Mouse (Mus musculus) heart, postnatal 36 days (tissue): ENCODE measurements around the gene Atg10. TPM values are rescaled to one million over a fixed set of nuclear protein-coding genes. Genes with fewer than 3 reads are reported as not detected.
A peak's percentile ranks its signal among the peaks of the same experiment; 100 is the strongest.

Experiments
- DNase-seq, 2 experiments: peaks; one replicate each; pipeline ENCODE4 v3.0.0; 2021 to 2022
- intact Hi-C: fragments of 180-260 bp; cut with DNase I; formaldehyde crosslinking; loops from one replicate; pipeline ENCODE4 v1.15.1; 2025
- total RNA-seq, 2 experiments: library from RNA; stranded (reverse); gene quantifications; 2 replicates each; pipeline ENCODE4 v1.2.3; 2021

Atg10 gene
- total RNA-seq, 2 experiments from 2014 or later = 26.6 to 31.4 TPM

DNA sequence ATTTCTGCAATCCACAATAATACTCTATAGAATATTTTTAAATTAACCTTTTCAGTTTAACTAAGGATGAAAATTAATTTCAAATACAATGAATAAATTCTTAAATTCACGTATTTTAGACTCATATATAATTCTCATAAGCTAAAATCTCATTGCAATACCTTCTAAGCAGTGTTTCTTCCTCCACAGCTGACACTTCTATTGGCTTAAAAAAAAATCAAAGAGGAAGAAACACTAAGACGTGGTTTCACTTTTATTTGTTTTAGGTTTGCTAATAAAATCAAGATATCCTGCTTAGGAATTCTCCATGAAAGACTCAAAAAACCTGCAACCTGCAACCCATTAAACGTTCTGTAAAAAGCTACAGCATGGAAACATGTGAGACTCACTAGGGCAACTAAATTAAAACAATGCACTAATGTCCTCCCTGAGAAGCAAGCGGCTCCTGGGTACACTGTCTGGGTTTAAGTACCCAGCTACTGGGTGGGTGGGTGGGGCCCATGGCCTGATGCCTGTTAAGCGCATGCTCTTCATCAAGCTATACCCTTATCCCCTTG lies 90.4 kb downstream of the Atg10 start:
- no peak for DNase-seq
- intact Hi-C loops = no loop called here

DNA sequence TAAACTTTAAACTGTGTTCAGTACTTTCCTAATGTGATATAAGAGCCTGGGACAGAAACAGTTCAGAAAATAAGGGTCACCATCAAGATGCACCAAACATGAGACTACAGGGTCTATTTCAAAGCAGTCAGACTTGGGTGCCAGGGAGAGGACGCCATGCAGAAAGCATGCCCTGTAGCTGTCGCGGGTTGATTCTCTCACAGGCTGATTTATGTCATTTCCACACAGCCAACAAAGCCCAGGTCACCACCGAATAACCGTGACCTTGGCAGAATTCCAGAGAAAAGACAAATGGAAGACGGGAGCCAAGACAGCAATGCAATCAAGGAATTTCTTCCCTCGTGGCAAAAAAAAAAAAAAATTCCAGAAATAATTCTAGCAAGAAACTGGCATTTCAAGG lies 94.7 kb downstream of the Atg10 start:
- DNase-seq = no peak
- intact Hi-C loops = no loop called here

DNA sequence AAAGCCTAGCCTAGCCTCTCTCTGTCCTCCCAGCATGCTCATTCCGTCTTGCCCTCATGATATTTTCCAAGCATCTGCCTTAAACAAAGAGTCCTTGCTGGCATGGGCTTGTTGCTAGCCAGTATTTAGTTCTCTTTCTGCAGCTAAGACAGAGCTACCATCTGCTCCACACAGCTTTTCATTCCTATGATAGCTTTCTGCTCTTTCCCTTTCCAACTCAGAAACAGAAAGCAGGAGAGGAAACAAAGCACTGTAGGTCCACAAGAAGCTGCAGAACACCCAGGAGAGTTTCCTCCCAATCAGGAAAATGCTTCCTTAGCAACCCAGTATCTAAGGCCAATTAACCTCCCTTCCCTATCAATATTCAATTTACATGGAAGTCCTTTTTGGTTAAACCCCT lies 95.2 kb downstream of the Atg10 start:
- intact Hi-C loops = no loop called here

DNA sequence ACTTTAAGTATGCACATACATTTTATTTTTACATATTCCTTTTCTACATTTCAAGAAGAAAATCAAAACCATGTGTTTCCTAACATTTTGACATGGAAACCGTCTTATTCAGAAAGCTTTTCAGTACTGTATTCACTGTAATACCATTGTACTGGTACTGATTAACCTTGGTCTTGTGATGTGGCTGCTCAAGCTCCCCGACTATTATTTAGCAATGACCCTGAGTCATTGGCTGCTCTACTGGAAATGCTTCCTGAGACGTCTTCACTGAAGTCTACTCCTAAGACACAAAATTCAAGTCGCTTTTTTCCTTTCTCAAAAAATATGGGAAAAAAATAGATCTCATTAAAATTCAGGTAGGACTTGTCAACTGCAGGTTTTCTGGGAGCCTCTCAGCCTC lies 105.6 kb downstream of the Atg10 start:
- DNase-seq = no peak
- intact Hi-C loops = no loop called here

More for the DNA sequence above, 95.2 kb downstream of the Atg10 start:
- no peak for DNase-seq

DNA sequence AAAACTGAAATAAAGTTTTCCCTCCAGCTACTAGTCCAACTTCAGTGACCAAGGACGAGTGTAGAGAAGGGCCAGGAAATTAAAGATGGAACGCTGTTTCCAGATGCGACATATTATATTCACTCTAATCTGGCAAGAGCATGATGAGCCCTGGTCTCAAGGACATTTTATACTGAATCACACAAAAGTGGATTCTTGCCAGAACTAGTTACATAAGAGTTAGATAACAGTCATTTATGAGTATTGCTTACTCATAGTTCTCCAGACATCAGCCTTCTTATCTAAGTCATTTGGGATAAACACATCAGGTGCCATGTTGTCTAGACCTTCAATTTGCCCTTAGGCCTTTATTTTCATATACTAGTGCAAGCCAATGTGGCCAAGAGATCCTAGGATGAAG lies 108.9 kb downstream of the Atg10 start:
- intact Hi-C loops = no loop called here
- no peak for DNase-seq

DNA sequence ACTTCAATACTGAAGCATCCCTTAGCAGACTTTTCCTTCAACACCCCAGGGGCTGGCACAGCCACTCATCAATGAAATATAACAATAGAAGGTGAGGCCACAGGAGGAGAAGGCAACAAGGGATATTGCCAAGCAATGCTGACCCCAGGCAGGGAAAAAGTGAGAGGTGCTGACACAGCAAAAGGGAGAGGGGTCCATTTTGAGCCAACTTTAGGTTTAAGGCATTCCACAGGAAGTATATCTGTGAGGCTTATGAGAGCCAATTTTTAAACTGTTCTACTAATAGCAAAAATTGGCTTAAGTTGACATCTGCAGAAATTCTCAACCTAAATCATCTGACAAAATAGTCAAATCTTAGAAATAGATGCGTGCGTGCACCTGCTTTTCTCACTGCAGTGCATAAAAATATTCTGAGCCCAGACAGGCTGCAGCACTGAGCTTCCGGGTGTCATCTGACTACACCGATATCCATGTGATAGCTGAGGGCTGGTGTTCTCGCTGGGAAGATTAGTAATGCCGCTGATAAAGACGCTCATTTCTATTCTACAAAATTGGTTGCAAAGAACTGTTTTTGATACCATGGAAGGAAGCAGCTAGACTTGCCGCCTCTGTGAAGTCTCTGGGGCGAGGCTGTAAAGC lies 116.3 kb downstream of the Atg10 start:
- intact Hi-C loops = no loop called here

DNA sequence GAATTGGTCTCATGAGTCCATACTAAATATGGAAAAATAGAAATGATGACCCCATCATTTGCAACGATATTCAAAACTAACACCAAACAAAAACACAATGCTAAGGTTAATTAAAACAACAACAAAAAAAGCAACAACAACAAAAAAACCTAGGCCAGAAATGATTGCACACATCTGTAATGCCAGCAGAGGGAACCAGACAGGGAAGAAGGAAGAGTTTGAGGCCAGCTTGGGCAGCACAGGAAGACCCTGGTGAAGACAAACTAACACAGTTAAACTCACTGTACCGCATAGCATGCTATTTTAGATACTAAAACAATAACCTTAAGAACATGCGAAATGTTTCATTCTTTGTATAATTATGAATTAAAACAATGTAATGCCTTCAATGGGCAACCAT lies 121.5 kb downstream of the Atg10 start:
- intact Hi-C loops = no loop called here

More for the DNA sequence above, 116.3 kb downstream of the Atg10 start:
- DNase-seq = no peak

DNA sequence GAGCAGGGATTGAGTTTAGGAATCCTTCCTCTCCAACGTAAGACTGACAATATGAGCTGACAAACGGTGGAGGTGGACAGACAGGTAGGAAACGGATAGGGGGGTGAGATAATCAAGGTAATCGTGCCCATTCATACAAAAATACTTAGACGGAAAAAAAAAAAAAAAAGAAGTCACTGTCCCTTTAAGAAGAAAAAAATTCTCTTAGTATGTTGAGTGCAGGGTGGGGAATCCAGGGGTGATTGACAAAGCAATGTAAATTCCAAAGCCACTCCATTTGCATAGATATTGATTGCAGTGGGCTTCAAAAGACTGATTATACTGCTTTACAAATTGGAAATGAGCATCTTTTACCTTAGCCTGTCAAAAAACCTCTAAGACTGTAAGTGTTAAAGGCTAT lies 123.4 kb downstream of the Atg10 start:
- no peak for DNase-seq
- intact Hi-C loops = no loop called here

More for the DNA sequence above, 121.5 kb downstream of the Atg10 start:
- no peak for DNase-seq

DNA sequence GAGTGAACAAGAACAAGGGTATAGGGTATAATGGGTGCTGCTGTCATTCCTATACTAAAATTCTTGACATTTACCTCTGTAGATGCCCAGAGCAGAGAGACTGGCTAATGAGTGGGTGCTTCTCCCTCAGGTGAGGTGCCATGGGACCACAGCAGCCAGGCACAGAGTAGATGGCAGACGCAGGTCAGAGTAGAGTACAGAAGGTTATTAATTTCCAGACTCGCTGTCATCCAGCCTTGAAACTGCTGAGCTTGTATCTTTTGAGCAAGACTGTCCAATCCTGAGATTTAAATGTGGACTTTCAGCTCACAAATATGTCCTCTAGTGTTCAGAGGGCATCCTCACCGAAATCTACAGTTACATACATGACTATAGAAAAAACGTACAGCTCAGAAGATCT lies 128.9 kb downstream of the Atg10 start:
- intact Hi-C loops = loop anchor here (5.0 kb wide), 1 partner anchor 163 kb away; no protein-coding TSS in a partner anchor
- DNase-seq = no peak

DNA sequence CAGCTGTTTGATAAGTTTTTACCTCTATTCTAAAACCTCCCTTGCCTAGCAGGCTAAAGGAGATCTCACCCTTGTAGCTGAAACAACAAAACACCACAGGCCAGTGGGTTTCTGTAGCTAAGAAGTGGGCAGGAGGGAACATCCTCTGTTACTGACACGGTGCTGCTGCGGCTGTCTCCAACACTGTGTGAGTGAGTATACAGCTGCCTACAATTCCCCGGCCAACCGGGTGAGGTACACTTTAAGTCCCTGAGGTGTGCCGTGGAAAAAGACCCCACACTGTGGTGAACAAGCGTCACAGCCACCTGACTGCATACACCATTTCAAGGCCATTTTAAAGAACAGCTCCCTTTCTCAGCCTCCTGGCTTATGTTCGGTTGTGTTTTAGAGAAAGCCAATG lies 129.6 kb downstream of the Atg10 start:
- DNase-seq = no peak
- intact Hi-C loops = loop anchor here (5.0 kb wide), 1 partner anchor 162 kb away; no protein-coding TSS in a partner anchor

DNA sequence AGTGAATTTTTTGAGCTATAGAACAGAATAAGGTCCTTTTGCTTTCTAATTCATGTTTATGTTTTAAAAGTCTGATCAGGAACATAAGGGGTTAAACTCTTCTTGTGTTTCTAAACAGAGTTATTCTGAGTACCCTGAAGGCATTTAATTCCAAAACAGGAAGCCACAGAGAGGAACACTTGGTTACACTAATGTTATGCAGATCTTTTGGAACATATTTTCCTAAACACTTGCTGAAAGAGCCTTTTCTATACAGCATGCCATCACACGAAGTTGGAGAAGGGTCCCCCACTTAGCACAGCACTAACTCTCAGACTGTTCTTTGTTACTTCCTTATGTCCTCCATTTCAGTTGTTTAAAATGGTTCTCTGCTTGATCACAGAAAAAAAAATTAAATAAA lies 130.2 kb downstream of the Atg10 start:
- intact Hi-C loops = loop anchor here (1.0 to 5.0 kb wide), 2 partner anchors 126 to 161 kb away; no protein-coding TSS in a partner anchor
- no peak for DNase-seq

DNA sequence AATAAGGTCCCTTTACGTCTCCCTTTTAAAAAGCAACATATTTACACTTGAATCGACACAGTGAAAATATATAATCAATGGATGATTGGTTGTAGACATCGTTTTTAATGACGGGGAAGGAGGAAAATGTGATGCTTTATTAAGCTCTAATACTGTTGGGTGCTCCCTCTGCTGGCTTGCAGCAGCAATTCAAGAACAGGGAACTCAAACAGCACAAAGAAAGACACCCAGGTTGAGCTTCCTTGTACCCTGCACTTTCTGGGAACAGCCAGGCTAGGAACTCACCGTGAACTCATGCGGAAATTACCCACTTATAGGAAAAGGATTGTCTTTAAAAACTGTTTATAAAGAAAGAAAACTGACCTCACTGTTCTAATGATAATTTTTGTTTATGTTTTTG lies 130.6 kb downstream of the Atg10 start:
- DNase-seq = peak; percentile 11 to 32
- intact Hi-C loops = loop anchor here (1.0 to 5.0 kb wide), 2 partner anchors 126 to 161 kb away; no protein-coding TSS in a partner anchor

DNA sequence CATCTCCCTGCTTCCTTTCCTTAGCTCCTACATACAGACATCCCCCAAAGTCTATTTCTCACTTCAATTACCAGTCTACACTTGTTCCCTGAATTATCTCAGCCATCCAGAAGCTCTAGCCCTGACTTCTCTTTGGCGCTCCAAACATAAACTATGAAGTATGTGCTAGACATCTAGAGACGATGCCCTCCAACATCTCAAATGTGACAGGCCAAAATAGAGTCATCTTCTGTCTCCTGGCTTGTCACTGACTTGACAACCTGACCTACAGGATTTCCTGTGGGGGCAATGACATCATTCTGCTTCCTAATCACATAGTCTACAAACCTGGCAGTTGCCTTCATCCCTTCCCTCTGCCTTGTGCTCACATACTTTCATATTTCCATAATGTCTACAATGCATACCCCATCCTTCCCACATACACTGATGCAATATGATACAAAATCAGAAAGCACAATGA lies 132.0 kb downstream of the Atg10 start:
- DNase-seq = no peak
- intact Hi-C loops = loop anchor here (5.0 kb wide), 1 partner anchor 159 kb away; no protein-coding TSS in a partner anchor

DNA sequence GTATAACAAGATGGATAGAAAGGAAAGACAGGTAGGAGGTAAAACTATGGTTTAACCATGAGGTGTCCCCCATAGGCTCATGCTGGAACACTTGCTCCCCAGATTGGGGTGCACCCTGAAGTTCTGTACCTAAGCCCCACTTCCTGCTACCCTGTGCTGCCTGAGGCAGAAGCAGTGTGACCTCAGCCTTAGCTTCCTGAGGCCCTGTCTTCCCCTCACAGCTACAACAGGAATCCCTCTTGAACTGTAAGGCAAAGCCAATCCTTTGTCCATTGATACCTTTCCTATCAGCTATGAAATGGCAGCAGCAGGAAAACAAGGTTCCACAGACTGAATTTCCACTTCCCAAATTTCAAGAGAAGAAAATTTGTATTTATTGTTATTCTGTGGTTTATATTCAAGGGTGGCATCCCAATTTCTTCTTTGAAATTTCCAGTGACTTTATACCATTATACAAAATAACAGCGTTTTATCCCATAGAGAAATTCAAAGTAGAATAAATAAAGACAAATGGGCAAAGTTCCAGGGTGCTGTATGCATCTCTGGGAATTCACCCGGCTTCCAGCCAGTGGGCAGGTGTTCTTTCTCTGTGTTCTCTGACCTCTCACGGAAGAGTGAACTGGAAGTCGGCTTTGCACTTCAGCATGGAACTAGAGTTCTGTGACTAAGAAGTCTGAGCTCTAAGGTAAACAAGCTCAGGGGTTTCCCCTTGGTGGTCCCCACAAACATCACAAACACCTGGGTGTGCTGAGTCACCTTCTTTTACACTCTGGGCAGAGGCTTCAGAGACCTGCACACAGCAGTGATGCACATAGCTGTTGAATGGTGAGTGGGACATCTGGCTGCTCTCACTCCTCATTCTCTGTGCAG lies 132.7 kb downstream of the Atg10 start:
- no peak for DNase-seq
- intact Hi-C loops = loop anchor here (5.0 kb wide), 1 partner anchor 159 kb away; no protein-coding TSS in a partner anchor

DNA sequence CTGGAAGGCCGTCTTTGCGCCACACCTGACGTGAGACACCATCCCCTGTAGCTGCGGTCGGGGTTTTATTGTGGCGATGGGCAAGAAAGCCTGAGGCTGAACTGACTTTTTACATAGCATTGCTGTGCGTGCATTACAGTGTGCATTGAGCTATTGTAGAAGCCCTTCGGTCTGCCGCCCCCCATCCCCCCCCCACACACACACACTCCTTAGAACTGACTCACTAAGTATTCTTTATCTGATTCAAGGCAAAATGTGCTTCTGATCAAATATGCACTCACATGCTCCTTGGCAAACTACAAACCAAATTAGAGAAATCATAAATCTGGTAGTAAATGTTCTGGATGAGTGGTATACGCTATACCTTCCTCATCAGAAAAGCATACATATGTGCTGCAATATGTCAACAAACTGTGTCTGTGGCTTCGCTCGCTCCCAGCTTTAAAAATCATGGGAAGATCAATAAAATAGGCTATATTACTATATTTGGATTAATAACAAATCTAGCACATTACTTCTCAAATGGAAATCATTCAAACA lies 137.3 kb downstream of the Atg10 start:
- intact Hi-C loops = no loop called here

DNA sequence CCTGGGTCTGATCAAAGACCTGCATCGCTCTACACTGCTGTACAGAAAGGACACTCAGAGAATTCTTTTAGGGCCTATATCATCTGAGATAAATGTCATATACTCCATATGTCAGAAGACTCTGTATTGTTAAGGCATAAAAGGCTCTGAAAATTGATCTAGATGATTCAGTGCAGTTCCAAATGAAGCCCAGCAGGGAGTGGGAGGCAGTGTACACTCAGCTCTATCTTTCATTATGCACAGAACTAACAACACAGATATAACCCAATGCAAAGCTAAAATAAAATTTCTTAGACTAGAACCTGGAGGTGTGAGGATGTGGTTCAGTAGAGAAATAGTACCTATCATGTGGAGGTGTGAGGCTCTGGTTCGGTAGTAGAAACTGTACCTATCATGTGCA lies 151.4 kb downstream of the Atg10 start:
- intact Hi-C loops = no loop called here
- DNase-seq = no peak

More for the DNA sequence above, 137.3 kb downstream of the Atg10 start:
- DNase-seq = no peak

DNA sequence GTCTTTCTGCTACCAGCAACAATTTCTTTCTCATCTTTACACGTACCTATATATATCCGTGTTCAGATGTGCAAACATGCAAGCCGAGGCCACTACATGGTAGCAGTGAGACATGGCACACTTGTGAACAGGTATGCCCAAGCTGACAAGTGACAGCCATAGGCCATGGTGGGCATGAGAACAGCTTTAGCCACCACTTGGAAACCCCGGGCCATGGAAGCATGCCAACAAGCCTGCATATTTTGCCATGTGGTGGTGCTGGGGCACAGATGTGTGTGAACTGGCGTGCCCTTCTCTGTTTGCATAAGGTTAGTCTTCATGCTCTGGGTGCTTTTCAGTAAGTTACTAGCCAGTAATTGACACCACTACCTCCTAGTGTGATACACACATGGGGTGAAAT lies 162.9 kb downstream of the Atg10 start:
- no peak for DNase-seq
- intact Hi-C loops = no loop called here

DNA sequence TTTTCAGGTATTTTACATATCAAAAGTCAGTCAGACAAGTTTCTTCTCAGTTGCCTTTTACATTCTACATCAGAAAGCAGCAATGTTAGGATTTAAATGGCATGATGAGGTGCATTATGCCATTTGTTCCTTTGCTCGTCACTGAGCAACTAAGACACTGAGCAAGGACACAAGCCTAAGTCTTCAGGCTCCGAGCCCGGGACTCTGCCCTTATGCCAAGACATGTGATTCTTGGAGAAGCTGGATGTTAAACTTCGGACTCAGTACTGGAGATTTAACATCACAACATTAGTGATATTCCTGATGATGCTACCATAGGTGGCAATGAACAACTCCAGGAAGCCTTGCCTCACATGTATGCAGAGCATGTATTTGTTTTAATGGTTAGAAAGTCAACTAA lies 175.6 kb downstream of the Atg10 start:
- no peak for DNase-seq
- intact Hi-C loops = no loop called here

DNA sequence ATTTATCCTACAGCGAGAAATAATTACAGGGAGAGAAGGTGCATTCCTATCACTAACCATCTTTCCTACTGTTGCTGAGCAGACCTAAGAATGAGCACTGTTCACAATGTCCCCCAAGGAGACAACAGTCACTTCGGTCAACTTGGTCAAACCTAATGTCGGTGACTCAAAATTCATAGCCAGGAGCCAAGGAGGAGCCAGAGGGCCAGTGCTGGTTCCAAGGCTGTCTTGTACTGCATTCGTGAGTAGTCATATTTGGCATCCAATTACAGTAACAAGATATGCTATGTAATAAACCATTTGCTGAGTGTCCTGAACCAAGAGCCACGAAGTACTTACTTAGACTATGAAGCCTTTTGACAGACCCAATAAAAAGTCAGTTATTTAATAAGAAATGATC lies 176.9 kb downstream of the Atg10 start:
- intact Hi-C loops = no loop called here
- no peak for DNase-seq

DNA sequence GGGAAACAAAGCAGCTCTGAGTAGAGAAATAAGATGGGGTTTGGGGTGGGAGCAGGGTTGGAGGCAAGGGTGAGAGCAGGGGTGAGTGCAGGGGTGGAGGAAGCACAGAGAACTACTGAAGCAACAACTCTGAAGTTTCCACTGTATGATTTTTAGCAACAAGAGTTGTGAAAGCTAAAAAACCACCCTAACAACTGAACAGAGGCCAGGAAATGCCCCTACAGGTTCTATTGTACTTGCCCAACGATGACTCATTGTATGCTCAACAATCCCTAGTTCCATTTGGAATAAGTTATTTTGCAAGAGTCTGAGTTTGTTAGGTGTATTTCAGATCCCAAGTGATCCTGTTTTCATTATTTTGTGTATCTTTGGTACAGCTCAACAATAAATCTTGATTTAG lies 182.5 kb downstream of the Atg10 start:
- no peak for DNase-seq
- intact Hi-C loops = no loop called here

DNA sequence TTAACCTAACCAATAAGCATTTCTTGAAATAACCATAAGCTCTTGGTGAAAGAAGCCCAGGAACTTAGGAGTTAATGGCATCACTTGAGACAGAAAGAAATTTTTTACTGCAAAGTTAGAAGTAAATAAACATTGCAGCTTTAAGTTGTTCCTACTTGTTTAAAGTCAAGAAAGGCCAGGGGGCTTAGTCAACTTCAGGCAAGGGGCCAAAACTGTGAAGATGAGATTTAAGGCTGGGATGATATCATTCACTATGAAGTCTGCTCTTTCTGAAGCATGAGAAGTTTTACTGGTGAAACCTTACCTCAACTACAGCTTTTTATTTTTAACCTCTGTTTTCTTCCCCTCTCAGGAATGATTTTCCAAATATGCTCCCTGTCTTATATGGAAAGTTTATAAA lies 183.3 kb downstream of the Atg10 start:
- DNase-seq = no peak
- intact Hi-C loops = no loop called here
